Mouse (Mus musculus) brain, embryonic 14.5 days (tissue): ENCODE results near the gene Etnk1.

Source experiments
- CTCF ChIP-seq: fragments of 200-500 bp; IDR thresholded peaks from 2 replicates; pipeline ENCODE4 v1.5.1; 2012; ENCODE audit warnings: inconsistent platforms, mild to moderate bottlenecking, moderate library complexity, borderline replicate concordance; ENCODE audit not compliant: insufficient read depth, insufficient read length; ENCODE audit errors: extremely low read depth
- POLR2A ChIP-seq: fragments of 200-500 bp; IDR thresholded peaks from 2 replicates; pipeline ENCODE4 v1.6.1; 2012; ENCODE audit warnings: mild to moderate bottlenecking, inconsistent platforms, borderline replicate concordance; ENCODE audit not compliant: poor library complexity, insufficient read depth, insufficient read length, severe bottlenecking; ENCODE audit errors: extremely low read depth

GRCm38 (mm10) chr6:143257921-143258320, 90.9 kb downstream of the Etnk1 start:
- TF ChIP-seq POLR2A: no peak
- no peak for TF ChIP-seq CTCF
